Comparison of ENCODE assay signal across 10 mouse cellular contexts in genomic region chr2:155742931-155743337, GRCm38 (mm10). TPM values are rescaled to one million over a fixed set of nuclear protein-coding genes. Genes with fewer than 3 reads are reported as not detected.
A peak's percentile ranks its signal among the peaks of the same experiment; 100 is the strongest.
DNase-seq lines count a peak whose midpoint lies in the region; ATAC-seq lines count a peak whose summit lies in the region.
"Had no signal": no experiment of that assay in that cellular context is flagged by ENCODE, and none has a peak within 500 bp of the region (broad histone marks: within the 10 kb centered on the region; RNA-seq: fewer than 3 reads in every experiment).

No protein-coding gene starts in this region.

- 0 out of 2 replicates have a peak overlapping the region, but pooled peaks have one; percentile 0 for H3K4me2 ChIP-seq in heart, embryonic 16.5 days (ENCODE audit: low read depth, low read length)
- H3K4me2 ChIP-seq in liver, embryonic 11.5 days, result peak overlapping the region; percentile 26; the same call in 1 of the 2 replicates
- no peak overlapping the region for H3K4me2 ChIP-seq in stomach, embryonic 16.5 days (ENCODE audit: low read depth, low read length)
- no peak overlapping the region for H3K4me2 ChIP-seq in forebrain, embryonic 13.5 days

- H3K9ac ChIP-seq in heart, embryonic 16.5 days (ENCODE audit: low read length), result no peak overlapping the region
- no peak overlapping the region for H3K9ac ChIP-seq in liver, embryonic 11.5 days (ENCODE audit: low read depth, low read length)
- H3K9ac ChIP-seq in stomach, embryonic 16.5 days (ENCODE audit: low read length), result no peak overlapping the region
- no peak overlapping the region for H3K9ac ChIP-seq in forebrain, embryonic 13.5 days

- 24% methylated on average over 12 of the region's 12 CpGs for WGBS in heart, embryonic 16.5 days
- WGBS in liver, embryonic 11.5 days, result 29% methylated on average over 12 of the region's 12 CpGs
- 50% methylated on average over 12 of the region's 12 CpGs for WGBS in stomach, embryonic 16.5 days
- 83% methylated on average over 12 of the region's 12 CpGs for WGBS in forebrain, embryonic 13.5 days

- peak; percentile 63 for DNase-seq in testis, postnatal 10 days (ENCODE audit: low spot score)
- DNase-seq in testis, postnatal 14 days (ENCODE audit: low spot score), result no peak
- DNase-seq in liver, embryonic 11.5 days (ENCODE audit: low spot score), result no peak
- DNase-seq in spleen, postnatal 14 days (ENCODE audit: low spot score in 2 of 2), result no peak
- DNase-seq in yolk sac, embryonic 10.5 days (ENCODE audit: low spot score), result no peak

- ATAC-seq in heart, embryonic 16.5 days (replicated peaks; ENCODE audit: extremely low read depth, insufficient read depth, low FRiP score), result peak; percentile 94
- peak; percentile 51; the same call in 1 of the 2 replicates for ATAC-seq in liver, embryonic 11.5 days (replicated peaks; ENCODE audit: low FRiP score)
- ATAC-seq in stomach, embryonic 16.5 days (ENCODE audit: insufficient read depth, low FRiP score), result peak; percentile 68; the same call in 1 of the 2 replicates
- ATAC-seq in forebrain, embryonic 13.5 days, result no peak

- H3K36me3 ChIP-seq in heart, embryonic 16.5 days (ENCODE audit: control insufficient read depth, insufficient read depth), result no peaks in the 10 kb centered on the region
- H3K36me3 ChIP-seq in liver, embryonic 11.5 days (ENCODE audit: control insufficient read depth, insufficient read depth, low read length), result no peaks in the 10 kb centered on the region
- no peaks in the 10 kb centered on the region for H3K36me3 ChIP-seq in stomach, embryonic 16.5 days (ENCODE audit: control insufficient read depth, insufficient read depth, low read length)
- H3K36me3 ChIP-seq in forebrain, embryonic 13.5 days (ENCODE audit: poor library complexity, severe bottlenecking), result no peaks in the 10 kb centered on the region

- H3K9me3 ChIP-seq in heart, embryonic 16.5 days (replicated peaks; ENCODE audit: control insufficient read depth, low read length), result no peaks in the 10 kb centered on the region
- no peaks in the 10 kb centered on the region for H3K9me3 ChIP-seq in liver, embryonic 11.5 days (ENCODE audit: control insufficient read depth, low read length)
- H3K9me3 ChIP-seq in stomach, embryonic 16.5 days (replicated peaks; ENCODE audit: control insufficient read depth, low read length), result no peaks in the 10 kb centered on the region
- H3K9me3 ChIP-seq in forebrain, embryonic 13.5 days (replicated peaks), result no peaks in the 10 kb centered on the region

- H3K4me1 ChIP-seq in heart, embryonic 16.5 days (ENCODE audit: control insufficient read depth, insufficient read depth, low read length), result peaks cover 10% of the 10 kb centered on the region
- H3K4me1 ChIP-seq in liver, embryonic 11.5 days (replicated peaks; ENCODE audit: control insufficient read depth, insufficient read depth, low read length), result peaks cover 11% of the 10 kb centered on the region
- H3K4me1 ChIP-seq in stomach, embryonic 16.5 days (ENCODE audit: control insufficient read depth, insufficient read depth, low read length), result peaks cover 7% of the 10 kb centered on the region; the same call in 1 of the 2 replicates
- no peaks in the 10 kb centered on the region for H3K4me1 ChIP-seq in forebrain, embryonic 13.5 days

- peak overlapping the region; percentile 61 for H3K27ac ChIP-seq in heart, embryonic 16.5 days (ENCODE audit: low read length)
- no peak overlapping the region for H3K27ac ChIP-seq in liver, embryonic 11.5 days (ENCODE audit: low read depth, low read length)
- peak overlapping the region; percentile 15; the same call in 1 of the 2 replicates for H3K27ac ChIP-seq in stomach, embryonic 16.5 days (ENCODE audit: low read length)
- H3K27ac ChIP-seq in forebrain, embryonic 13.5 days, result no peak overlapping the region
- H3K27ac ChIP-seq: heart, adult 2 months had no signal

- H3K27me3 ChIP-seq in heart, embryonic 16.5 days (ENCODE audit: control insufficient read depth, insufficient read depth, low read length), result no peaks in the 10 kb centered on the region
- no peaks in the 10 kb centered on the region for H3K27me3 ChIP-seq in liver, embryonic 11.5 days (replicated peaks; ENCODE audit: control insufficient read depth, insufficient read depth, low read length)
- H3K27me3 ChIP-seq in stomach, embryonic 16.5 days (ENCODE audit: control insufficient read depth, insufficient read depth, low read length), result no peaks in the 10 kb centered on the region
- no peaks in the 10 kb centered on the region for H3K27me3 ChIP-seq in forebrain, embryonic 13.5 days

- H3K4me3 ChIP-seq in heart, embryonic 16.5 days (ENCODE audit: low read length), result no peak overlapping the region
- H3K4me3 ChIP-seq in liver, embryonic 11.5 days (ENCODE audit: low read depth, low read length), result no peak overlapping the region
- no peak overlapping the region for H3K4me3 ChIP-seq in stomach, embryonic 16.5 days (replicated peaks; ENCODE audit: low read length)
- H3K4me3 ChIP-seq in forebrain, embryonic 13.5 days, result no peak overlapping the region
- H3K4me3 ChIP-seq: heart, adult 2 months had no signal

RNA-seq across cellular contexts. Expression of gene Gm17581, which starts 7.3 kb away (rescaled TPM):
- polyA plus RNA-seq in heart, embryonic 16.5 days (2015; fragmentation: Nextera tagmentation; extraction: Ambion mirVana), result not detected in 2 replicates
- not detected in 2 replicates for polyA plus RNA-seq in liver, embryonic 11.5 days (2014; fragmentation: Nextera tagmentation; extraction: Ambion mirVana)
- not detected in 2 replicates for polyA plus RNA-seq in stomach, embryonic 16.5 days (2015; fragmentation: Nextera tagmentation; extraction: Ambion mirVana)
- polyA plus RNA-seq in forebrain, embryonic 13.5 days (2015; fragmentation: Nextera tagmentation; extraction: Ambion mirVana), result not detected in 2 replicates
- polyA plus RNA-seq: heart, adult 2 months; neural tube, embryonic 11.5 days had no signal

RNA-seq across cellular contexts. Expression of gene Procr, which starts 8.0 kb away (rescaled TPM):
- polyA plus RNA-seq in heart, embryonic 16.5 days (2015; fragmentation: Nextera tagmentation; extraction: Ambion mirVana), result 7.3 and 7.5 TPM in 2 replicates
- polyA plus RNA-seq in liver, embryonic 11.5 days (2014; fragmentation: Nextera tagmentation; extraction: Ambion mirVana), result 2.6 TPM in 2 replicates
- 18.2 and 23.1 TPM in 2 replicates for polyA plus RNA-seq in stomach, embryonic 16.5 days (2015; fragmentation: Nextera tagmentation; extraction: Ambion mirVana)
- 1.6 and 2.0 TPM in 2 replicates for polyA plus RNA-seq in forebrain, embryonic 13.5 days (2015; fragmentation: Nextera tagmentation; extraction: Ambion mirVana)

RNA-seq across cellular contexts. Expression of gene Edem2, which starts 13.7 kb away (rescaled TPM):
- polyA plus RNA-seq in heart, embryonic 16.5 days (2015; fragmentation: Nextera tagmentation; extraction: Ambion mirVana), result 27.3 and 28.8 TPM in 2 replicates
- 34.5 and 35.5 TPM in 2 replicates for polyA plus RNA-seq in liver, embryonic 11.5 days (2014; fragmentation: Nextera tagmentation; extraction: Ambion mirVana)
- 112 and 114 TPM in 2 replicates for polyA plus RNA-seq in stomach, embryonic 16.5 days (2015; fragmentation: Nextera tagmentation; extraction: Ambion mirVana)
- 35.1 and 38.6 TPM in 2 replicates for polyA plus RNA-seq in forebrain, embryonic 13.5 days (2015; fragmentation: Nextera tagmentation; extraction: Ambion mirVana)

RNA-seq across cellular contexts. Expression of gene Mmp24, which starts 32.2 kb away (rescaled TPM):
- 0.04 TPM in 1 of 2 replicates, not detected in the other for polyA plus RNA-seq in heart, embryonic 16.5 days (2015; fragmentation: Nextera tagmentation; extraction: Ambion mirVana)
- 0.04 TPM in 1 of 2 replicates, not detected in the other for polyA plus RNA-seq in liver, embryonic 11.5 days (2014; fragmentation: Nextera tagmentation; extraction: Ambion mirVana)
- polyA plus RNA-seq in stomach, embryonic 16.5 days (2015; fragmentation: Nextera tagmentation; extraction: Ambion mirVana), result 0.23 and 0.31 TPM in 2 replicates
- 5.1 and 5.8 TPM in 2 replicates for polyA plus RNA-seq in forebrain, embryonic 13.5 days (2015; fragmentation: Nextera tagmentation; extraction: Ambion mirVana)
- polyA plus RNA-seq: heart, adult 2 months had no signal

RNA-seq across cellular contexts. Expression of gene Trpc4ap, which starts 50.8 kb away (rescaled TPM):
- polyA plus RNA-seq in heart, embryonic 16.5 days (2015; fragmentation: Nextera tagmentation; extraction: Ambion mirVana), result 97.4 and 98.6 TPM in 2 replicates
- 103 and 109 TPM in 2 replicates for polyA plus RNA-seq in liver, embryonic 11.5 days (2014; fragmentation: Nextera tagmentation; extraction: Ambion mirVana)
- 111 and 115 TPM in 2 replicates for polyA plus RNA-seq in stomach, embryonic 16.5 days (2015; fragmentation: Nextera tagmentation; extraction: Ambion mirVana)
- 142 and 144 TPM in 2 replicates for polyA plus RNA-seq in forebrain, embryonic 13.5 days (2015; fragmentation: Nextera tagmentation; extraction: Ambion mirVana)

Comparison
In these comparisons a context has a peak if more than half of its experiments do, and no peak if none do; other contexts are left out.
1. H3K27ac ChIP-seq: peak in heart, embryonic 16.5 days (single experiment) and stomach, embryonic 16.5 days (single experiment); none in liver, embryonic 11.5 days (single experiment) and forebrain, embryonic 13.5 days (single experiment).
2. H3K4me2 ChIP-seq: peak in heart, embryonic 16.5 days (single experiment) and liver, embryonic 11.5 days (single experiment); none in stomach, embryonic 16.5 days (single experiment) and forebrain, embryonic 13.5 days (single experiment).